Mouse (Mus musculus) embryonic facial prominence, embryonic 15.5 days (tissue): ENCODE results near the gene Rarb. TPM values are rescaled to one million over a fixed set of nuclear protein-coding genes. Genes with fewer than 3 reads are reported as not detected.

Source experiments
- ATAC-seq: fragments of 200-750 bp; cut with Nextera tagmentation; 2 replicates; pipeline ENCODE4 v1.8.0; 2017; ENCODE audit warnings: low read depth, moderate TSS enrichment; ENCODE audit not compliant: insufficient number of reproducible peaks, low FRiP score, low TSS enrichment
- H3K27ac ChIP-seq: fragments of 300-500 bp; sonication (generic); replicated peaks from 2 replicates; pipeline ENCODE4 v1.5.1; 2015; ENCODE audit warnings: mild to moderate bottlenecking, inconsistent platforms
- H3K27me3 ChIP-seq: fragments of 300-500 bp; sonication (generic); 2 replicates; pipeline ENCODE4 v1.6.1; 2015; ENCODE audit warnings: inconsistent platforms
- H3K36me3 ChIP-seq: fragments of 300-500 bp; sonication (generic); 2 replicates; pipeline ENCODE4 v1.6.1; 2015; ENCODE audit warnings: mild to moderate bottlenecking, inconsistent platforms
- H3K4me1 ChIP-seq: fragments of 300-500 bp; sonication (generic); 2 replicates; pipeline ENCODE4 v1.6.1; 2015; ENCODE audit warnings: inconsistent platforms
- H3K4me2 ChIP-seq: fragments of 300-500 bp; sonication (generic); replicated peaks from 2 replicates; pipeline ENCODE4 v1.6.1; 2015; ENCODE audit warnings: mild to moderate bottlenecking, inconsistent platforms
- H3K4me3 ChIP-seq: fragments of 300-500 bp; sonication (generic); replicated peaks from 2 replicates; pipeline ENCODE4 v1.5.1; 2015; ENCODE audit warnings: mild to moderate bottlenecking, inconsistent platforms
- H3K9ac ChIP-seq: fragments of 300-500 bp; sonication (generic); 2 replicates; pipeline ENCODE4 v1.6.1; 2015; ENCODE audit warnings: inconsistent platforms
- H3K9me3 ChIP-seq: fragments of 300-500 bp; sonication (generic); replicated peaks from 2 replicates; pipeline ENCODE4 v1.6.1; 2016; ENCODE audit warnings: inconsistent platforms
- WGBS: fragments of 180-500 bp; shearing (Covaris S2); methylation state at CpG from one replicate; pipeline ENCODE4 v1.1.7; 2015; 5-methylcytosine and 5-hydroxymethylcytosine counted together
- polyA plus RNA-seq: library from polyadenylated mRNA; unstranded; fragments of >200 nt; fragmentation: Nextera tagmentation; extraction: Ambion mirVana; gene quantifications from 2 replicates; pipeline ENCODE4 v1.2.1, GENCODE M21; 2015

Gene Rarb
- polyA plus RNA-seq, 1 experiment from 2014 or later = 12.6 TPM

DNA sequence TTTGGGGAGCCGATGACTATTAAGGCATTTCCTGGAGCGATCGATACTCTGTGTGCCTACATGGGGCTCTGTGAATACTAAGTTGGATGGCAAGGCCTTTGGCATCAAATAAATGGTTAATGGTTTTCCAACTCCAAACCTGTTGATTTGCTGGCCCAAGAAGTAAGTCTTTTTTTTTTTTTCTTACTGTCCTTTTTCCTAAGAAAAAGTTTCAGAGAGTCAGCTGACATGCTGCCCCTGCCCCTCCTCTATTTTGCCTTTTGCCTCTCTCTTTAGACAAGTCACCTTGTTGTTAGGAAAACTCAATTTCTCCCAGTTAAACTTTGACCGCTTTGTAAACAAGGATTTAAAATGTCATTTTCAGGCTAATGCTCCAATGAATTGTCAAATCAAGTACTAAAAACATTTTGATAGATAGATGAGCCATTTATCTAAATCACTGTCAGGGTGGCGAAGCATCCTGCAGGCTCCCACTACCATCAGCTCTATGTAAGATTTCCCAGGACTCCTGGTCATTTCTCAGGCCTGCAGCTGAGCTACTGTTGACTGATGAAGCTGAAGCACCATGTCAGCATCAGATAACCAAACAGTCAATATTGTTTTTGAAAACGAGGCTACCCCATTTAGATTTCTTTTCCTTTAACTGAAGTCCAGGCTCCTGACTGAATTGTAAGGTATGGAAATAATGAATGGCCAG is 245.3 kb downstream of the Rarb start:
- Histone ChIP-seq H3K27me3 (0 out of 2 replicates have a peak, but pooled peaks cover 7% of the 10 kb centered on the region), H3K9ac (0 out of 2 replicates have a peak overlapping the region, but pooled peaks have one; percentile 3)

DNA sequence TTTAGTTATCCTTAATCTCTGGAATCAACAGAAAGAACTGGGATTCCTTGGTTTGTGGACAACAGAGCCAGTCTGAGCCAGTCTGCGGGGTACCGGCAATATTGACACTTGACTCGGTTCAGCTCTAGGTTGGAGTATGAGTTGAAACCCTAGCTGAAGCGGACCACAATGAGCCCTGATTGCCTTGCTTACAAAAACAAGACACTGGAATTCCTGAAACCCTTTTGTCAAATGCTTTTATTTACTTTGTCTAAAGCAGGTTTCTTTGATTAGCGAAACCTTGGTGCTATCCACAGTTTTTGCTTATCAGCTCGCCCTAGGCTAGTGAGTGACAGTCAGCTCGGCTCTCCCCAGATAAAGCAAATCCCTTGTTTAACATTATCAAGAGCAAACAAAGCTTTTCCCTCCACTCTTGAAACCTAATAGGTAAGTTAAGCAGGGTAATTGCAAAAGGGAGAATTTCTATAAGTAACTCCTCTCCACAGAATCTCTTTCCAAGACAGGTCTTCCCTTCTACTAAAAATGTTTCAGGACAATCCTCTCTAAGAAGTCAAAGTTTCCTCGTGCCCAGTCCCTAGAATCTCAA is 246.1 kb downstream of the Rarb start:
- no peak for ATAC-seq
- Histone ChIP-seq H3K27ac (no peak overlapping the region), H3K36me3 (no peaks in the 10 kb centered on the region), H3K9me3 (no peaks in the 10 kb centered on the region), H3K4me3 (peak overlapping the region; percentile 63), H3K27me3 (0 out of 2 replicates have a peak, but pooled peaks cover 7% of the 10 kb centered on the region), H3K4me2 (peak overlapping the region; percentile 91), H3K4me1 (peaks cover 9% of the 10 kb centered on the region; the same call in 1 of the 2 replicates), H3K9ac (no peak overlapping the region)
- 32% methylated on average over 8 of the region's 8 CpGs for WGBS

More for the DNA sequence above, 245.3 kb downstream of the Rarb start:
- no peak for ATAC-seq
- peak overlapping the region; percentile 63 for H3K4me3 ChIP-seq
- 57% methylated on average over 6 of the region's 6 CpGs for WGBS
- no peaks in the 10 kb centered on the region for H3K36me3 ChIP-seq
- peak overlapping the region; percentile 91 for H3K4me2 ChIP-seq
- no peaks in the 10 kb centered on the region for H3K9me3 ChIP-seq
- H3K27ac ChIP-seq = 0 out of 2 replicates have a peak overlapping the region, but pooled peaks have one; percentile 11
- peaks cover 9% of the 10 kb centered on the region; the same call in 1 of the 2 replicates for H3K4me1 ChIP-seq

DNA sequence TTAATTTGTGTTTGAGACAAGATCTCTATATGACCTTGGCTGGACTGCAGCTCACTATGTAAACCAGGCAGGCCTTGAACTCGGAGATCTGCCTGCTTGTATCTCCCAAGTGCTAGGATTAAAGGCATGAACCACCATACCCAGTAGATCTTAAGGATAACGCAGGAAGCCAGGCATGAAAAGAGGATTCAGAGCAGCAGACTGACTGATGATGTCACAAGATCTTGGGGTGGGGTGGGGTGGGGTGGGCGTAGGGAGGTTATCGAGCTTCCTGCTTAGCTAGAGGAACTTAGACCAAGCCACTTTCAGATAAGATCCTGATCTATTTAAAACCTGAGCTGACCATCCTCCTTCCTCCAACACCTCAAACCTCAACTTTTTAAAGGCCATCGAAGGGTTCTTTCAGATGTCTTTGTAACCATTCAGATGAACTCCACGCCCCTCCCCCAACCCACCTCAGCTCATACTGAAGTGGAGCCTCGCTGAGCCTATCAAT is 249.4 kb downstream of the Rarb start:
- Histone ChIP-seq H3K27me3 (0 out of 2 replicates have a peak, but pooled peaks cover 3% of the 10 kb centered on the region), H3K36me3 (no peaks in the 10 kb centered on the region), H3K4me3 (no peak overlapping the region), H3K9ac (no peak overlapping the region), H3K4me1 (peaks cover 5% of the 10 kb centered on the region; the same call in 1 of the 2 replicates), H3K27ac (no peak overlapping the region), H3K4me2 (no peak overlapping the region), H3K9me3 (no peaks in the 10 kb centered on the region)
- ATAC-seq = no peak
- WGBS = 68% methylated on average over 7 of the region's 7 CpGs

- H3K4me1 ChIP-seq = peaks cover 8% of the 10 kb centered on the region; the same call in 1 of the 2 replicates
- 70% methylated on average over 1 of the region's 1 CpGs for WGBS
- H3K27ac ChIP-seq = no peak overlapping the region
- H3K36me3 ChIP-seq = no peaks in the 10 kb centered on the region
- H3K4me3 ChIP-seq = no peak overlapping the region
- no peaks in the 10 kb centered on the region for H3K27me3 ChIP-seq
- no peak overlapping the region for H3K4me2 ChIP-seq
- no peak overlapping the region for H3K9ac ChIP-seq
- H3K9me3 ChIP-seq = no peaks in the 10 kb centered on the region
- ATAC-seq = no peak
Measured at GRCm38 (mm10) chr14:16566920-16567319, 252.0 kb downstream of the Rarb start.

GRCm38 (mm10) chr14:16563912-16564311 is 255.0 kb downstream of the Rarb start:
- no peaks in the 10 kb centered on the region for H3K9me3 ChIP-seq
- no peaks in the 10 kb centered on the region for H3K36me3 ChIP-seq
- H3K4me1 ChIP-seq = peaks cover 8% of the 10 kb centered on the region; the same call in 1 of the 2 replicates
- no peak overlapping the region for H3K4me2 ChIP-seq
- H3K9ac ChIP-seq = no peak overlapping the region
- H3K4me3 ChIP-seq = no peak overlapping the region
- WGBS = 75% methylated on average over 2 of the region's 2 CpGs
- H3K27ac ChIP-seq = no peak overlapping the region
- no peaks in the 10 kb centered on the region for H3K27me3 ChIP-seq
- no peak for ATAC-seq

DNA sequence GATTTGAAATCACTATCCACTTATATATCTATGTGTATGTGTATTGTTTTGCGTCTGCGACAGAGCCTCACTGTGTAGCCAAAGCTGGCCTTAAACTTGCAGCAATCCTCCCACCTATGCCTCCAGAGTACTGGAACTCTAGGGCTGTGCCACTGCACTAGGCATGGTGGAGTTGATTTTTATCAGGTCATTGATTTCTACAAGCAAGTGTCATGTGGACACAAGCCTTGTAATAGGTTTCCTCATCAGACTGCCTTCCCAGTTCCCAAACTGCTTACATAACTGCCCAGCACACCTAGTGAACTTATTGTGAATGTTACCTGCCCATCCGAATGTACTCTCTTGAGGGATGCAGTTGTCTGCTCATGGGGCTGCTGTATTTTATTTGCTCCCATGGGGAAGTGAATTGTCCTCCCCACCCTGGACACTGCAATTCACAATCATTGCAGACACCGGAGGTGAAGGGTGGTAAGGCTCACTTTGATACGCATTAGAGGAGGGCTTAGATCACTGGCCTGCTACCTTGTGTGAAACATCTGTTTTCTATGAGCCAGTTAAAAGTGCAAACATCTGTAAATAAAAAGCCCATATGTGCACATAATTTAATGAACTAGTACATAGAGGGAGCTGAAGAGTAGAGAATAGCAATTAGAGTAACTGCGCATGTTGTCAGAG is 257.3 kb downstream of the Rarb start:
- Histone ChIP-seq H3K27ac (no peak overlapping the region), H3K9ac (no peak overlapping the region), H3K4me2 (no peak overlapping the region), H3K27me3 (no peaks in the 10 kb centered on the region), H3K9me3 (no peaks in the 10 kb centered on the region), H3K36me3 (no peaks in the 10 kb centered on the region), H3K4me1 (peaks cover 8% of the 10 kb centered on the region; the same call in 1 of the 2 replicates), H3K4me3 (no peak overlapping the region)
- ATAC-seq = no peak
- WGBS = 61% methylated on average over 6 of the region's 6 CpGs

- Histone ChIP-seq H3K36me3 (no peaks in the 10 kb centered on the region), H3K4me1 (peaks cover 19% of the 10 kb centered on the region), H3K4me3 (no peak overlapping the region), H3K9me3 (no peaks in the 10 kb centered on the region), H3K4me2 (no peak overlapping the region), H3K9ac (no peak overlapping the region), H3K27ac (no peak overlapping the region), H3K27me3 (no peaks in the 10 kb centered on the region)
- no peak for ATAC-seq
- 57% methylated on average over 12 of the region's 12 CpGs for WGBS
Measured at GRCm38 (mm10) chr14:16559294-16560217, 259.4 kb downstream of the Rarb start.

- Histone ChIP-seq H3K4me1 (peaks cover 23% of the 10 kb centered on the region), H3K36me3 (no peaks in the 10 kb centered on the region), H3K4me3 (no peak overlapping the region), H3K9ac (no peak overlapping the region), H3K27me3 (no peaks in the 10 kb centered on the region), H3K27ac (no peak overlapping the region), H3K4me2 (no peak overlapping the region), H3K9me3 (no peaks in the 10 kb centered on the region)
- ATAC-seq = no peak
- WGBS = 87% methylated on average over 2 of the region's 2 CpGs
Measured at GRCm38 (mm10) chr14:16558033-16558432, 260.9 kb downstream of the Rarb start.

GRCm38 (mm10) chr14:16554643-16555459 is 264.1 kb downstream of the Rarb start:
- H3K4me2 ChIP-seq = peak overlapping the region; percentile 25; the same call in 1 of the 2 replicates
- 9% methylated on average over 12 of the region's 12 CpGs for WGBS
- peak; percentile 77 for ATAC-seq

DNA sequence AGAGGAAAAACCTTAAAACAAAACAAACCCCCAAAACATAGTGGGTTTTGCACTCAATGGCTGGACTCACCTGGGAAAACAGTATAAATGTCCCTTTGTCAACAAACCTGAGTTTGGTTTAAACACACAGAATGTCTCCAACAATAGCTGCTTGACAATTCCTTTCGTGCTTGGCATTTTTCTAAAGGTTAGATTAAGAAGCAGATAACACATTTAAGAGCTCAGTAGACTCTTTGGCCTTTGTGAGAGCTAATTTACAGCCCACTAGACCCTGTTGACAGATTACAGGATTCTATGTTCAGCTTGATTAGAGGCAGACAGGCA is 264.7 kb downstream of the Rarb start:
- no peak overlapping the region for H3K4me3 ChIP-seq
- ATAC-seq = no peak
- no peaks in the 10 kb centered on the region for H3K27me3 ChIP-seq
- 20% methylated on average over 1 of the region's 1 CpGs for WGBS
- peak overlapping the region; percentile 80 for H3K27ac ChIP-seq
- no peaks in the 10 kb centered on the region for H3K9me3 ChIP-seq
- H3K9ac ChIP-seq = no peak overlapping the region
- H3K4me1 ChIP-seq = peaks cover 19% of the 10 kb centered on the region
- no peaks in the 10 kb centered on the region for H3K36me3 ChIP-seq
- H3K4me2 ChIP-seq = no peak overlapping the region

More at GRCm38 (mm10) chr14:16554643-16555459, 264.1 kb downstream of the Rarb start:
- Histone ChIP-seq H3K36me3 (no peaks in the 10 kb centered on the region), H3K27me3 (no peaks in the 10 kb centered on the region), H3K4me3 (no peak overlapping the region), H3K27ac (peak overlapping the region; percentile 80), H3K4me1 (peaks cover 19% of the 10 kb centered on the region), H3K9ac (no peak overlapping the region), H3K9me3 (no peaks in the 10 kb centered on the region)
